9 mouse cellular contexts compared by ENCODE assay signal in genomic region chr1:181352367-181353199, GRCm38 (mm10). TPM values are rescaled to one million over a fixed set of nuclear protein-coding genes. Genes with fewer than 3 reads are reported as not detected.
DNase-seq lines count a peak whose midpoint lies in the region; ATAC-seq and TF ChIP-seq lines count a peak whose summit lies in the region.
"Had no signal": no experiment of that assay in that cellular context is flagged by ENCODE, and none has a peak within 500 bp of the region (broad histone marks: within the 10 kb centered on the region; RNA-seq: fewer than 3 reads in every experiment).

Gene Cnih3 (plus strand): TSS chr1:181352628.

- no peak within 1 kb of the TSS for H3K27ac ChIP-seq in ES-E14 (ENCODE audit: insufficient read depth, low read depth, low read length, poor library complexity, severe bottlenecking)
- no peak within 1 kb of the TSS for H3K27ac ChIP-seq in embryonic facial prominence, embryonic 15.5 days (replicated peaks)
- H3K27ac ChIP-seq in hindbrain, embryonic 10.5 days, result peak within 1 kb of the TSS; percentile 89

- H3K9ac ChIP-seq in ES-E14 (ENCODE audit: insufficient read depth, low read depth, low read length, poor library complexity, severe bottlenecking), result peak within 1 kb of the TSS; percentile 66
- H3K9ac ChIP-seq in embryonic facial prominence, embryonic 15.5 days, result peak within 1 kb of the TSS; percentile 18

- intact Hi-C loops in left cerebral cortex, postnatal 14 days (cut with DNase I), result no loop called here

- H3K27me3 ChIP-seq in embryonic facial prominence, embryonic 15.5 days, result peaks cover 55% of the 10 kb centered on the region
- peaks cover 73% of the 10 kb centered on the region for H3K27me3 ChIP-seq in hindbrain, embryonic 10.5 days (ENCODE audit: insufficient read depth, poor library complexity, severe bottlenecking)

- peaks cover 0 to 11% of the 10 kb centered on the region in 2 experiments; a peak in 2 of 4 replicates for H3K4me1 ChIP-seq in ES-E14 (ENCODE audit: control insufficient read depth in 2 of 2, insufficient read depth in 2 of 2, low read length in 2 of 2, poor library complexity in 1 of 2)
- H3K4me1 ChIP-seq in embryonic facial prominence, embryonic 15.5 days, result peaks cover 16% of the 10 kb centered on the region
- peaks cover 24% of the 10 kb centered on the region for H3K4me1 ChIP-seq in hindbrain, embryonic 10.5 days (replicated peaks)

- no peaks in the 10 kb centered on the region for H3K9me3 ChIP-seq in ES-E14 (ENCODE audit: control insufficient read depth, insufficient read depth, low read depth, low read length)
- H3K9me3 ChIP-seq in embryonic facial prominence, embryonic 15.5 days (replicated peaks), result no peaks in the 10 kb centered on the region
- no peaks in the 10 kb centered on the region for H3K9me3 ChIP-seq in hindbrain, embryonic 10.5 days

- peak; percentile 63 for ATAC-seq in embryonic facial prominence, embryonic 15.5 days (ENCODE audit: insufficient number of reproducible peaks, low FRiP score, low TSS enrichment, low read depth)
- peak; percentile 29 for ATAC-seq in megakaryocyte, adult 5-6 weeks (ENCODE audit: poor library complexity, severe bottlenecking)

- H3K4me2 ChIP-seq in embryonic facial prominence, embryonic 15.5 days (replicated peaks), result peak within 1 kb of the TSS; percentile 90

- no peaks in the 10 kb centered on the region for H3K36me3 ChIP-seq in ES-E14 (ENCODE audit: control insufficient read depth, insufficient read depth, low read length, poor library complexity, severe bottlenecking)
- no peaks in the 10 kb centered on the region for H3K36me3 ChIP-seq in embryonic facial prominence, embryonic 15.5 days
- no peaks in the 10 kb centered on the region for H3K36me3 ChIP-seq in hindbrain, embryonic 10.5 days

- peak within 1 kb of the TSS; percentile 54 to 76 for H3K4me3 ChIP-seq in ES-E14 (ENCODE audit: insufficient read depth in 1 of 2, low read depth in 1 of 2, low read length in 2 of 2, poor library complexity in 1 of 2, severe bottlenecking in 1 of 2)
- H3K4me3 ChIP-seq in embryonic facial prominence, embryonic 15.5 days (replicated peaks), result peak within 1 kb of the TSS; percentile 45
- H3K4me3 ChIP-seq in hindbrain, embryonic 10.5 days, result peak within 1 kb of the TSS; percentile 70
- H3K4me3 ChIP-seq: erythroblast, embryonic 14.5 days had no signal

- peak; percentile 5 to 16 for DNase-seq in B cell, adult 2 months
- DNase-seq in ES-E14 (ENCODE audit: low read depth, low spot score), result peak; percentile 43
- DNase-seq in hindbrain, embryonic 10.5 days (ENCODE audit: low spot score), result peak; percentile 76
- peak; percentile 46 to 69 for DNase-seq in left cerebral cortex, postnatal 14 days (ENCODE audit: low spot score in 2 of 2)
- peak; percentile 77 for DNase-seq in right cerebral cortex, postnatal 25 days
- no peak for DNase-seq in spleen, postnatal 10 days (ENCODE audit: low spot score in 2 of 2)

- under 1% methylated on average over 76 of the region's 78 CpGs for WGBS in embryonic facial prominence, embryonic 15.5 days
- under 1% methylated on average over 78 of the region's 78 CpGs for WGBS in hindbrain, embryonic 10.5 days

- in situ Hi-C loops in ES-E14 (cut with MboI; ENCODE audit: low sequenced_read_pairs in 2 of 2, unreplicated experiment in 2 of 2), result no loop called here

TF ChIP-seq in ES-E14, 5 proteins besides CTCF, POLR2A, EP300 and RAD21:
- TF ChIP-seq MAFK (IDR thresholded peaks at IDR 0.05; ENCODE audit: insufficient read depth, low read depth, low read length) (no peak), HCFC1 (IDR thresholded peaks at IDR 0.05; ENCODE audit: borderline replicate concordance, insufficient read depth, low read length) (no peak), CHD2 (IDR thresholded peaks at IDR 0.05; ENCODE audit: low read depth, low read length) (no peak), ZNF384 (IDR thresholded peaks at IDR 0.05; ENCODE audit: low read depth, low read length) (no peak), ZC3H11A (IDR thresholded peaks at IDR 0.05; ENCODE audit: borderline replicate concordance, low read depth, low read length) (no peak)

RNA-seq across cellular contexts. Expression of gene Cnih3, which starts in this region (rescaled TPM):
- total RNA-seq in ES-E14 (2012; rRNA removed), result 0.22 and 0.37 TPM in 2 replicates
- polyA plus RNA-seq in embryonic facial prominence, embryonic 15.5 days (2015; fragmentation: Nextera tagmentation; extraction: Ambion mirVana), result 1.8 and 2.3 TPM in 2 replicates
- 0.77 and 1.2 TPM in 2 replicates for polyA plus RNA-seq in hindbrain, embryonic 10.5 days (2016; fragmentation: Nextera tagmentation; extraction: Ambion mirVana)
- 10 to 100 TPM; 72.5 to 76.0 TPM for total RNA-seq in left cerebral cortex, postnatal 14 days (2021)
- not detected in 2 replicates for total RNA-seq in megakaryocyte, adult 5-6 weeks (2015)
- total RNA-seq in megakaryocyte, adult 5-6 weeks (2017), result not detected in 2 replicates
- polyA plus RNA-seq: erythroblast, embryonic 14.5 days had no signal

Comparison
In these comparisons a context has a peak if more than half of its experiments do, and no peak if none do; other contexts are left out.
1. RNA of gene Cnih3 (total RNA-seq): 72.5 to 76.0 TPM in left cerebral cortex, postnatal 14 days; 0.22 to 0.37 TPM in ES-E14 and not detected in megakaryocyte, adult 5-6 weeks; every median in the first group is over 10 times any median in the second.
2. Peak in DNase-seq, H3K4me3 ChIP-seq and H3K9ac ChIP-seq in ES-E14; RNA of the gene not detected or under 1 TPM.
3. Peak in ATAC-seq in megakaryocyte, adult 5-6 weeks; RNA of the gene not detected or under 1 TPM.
4. DNase-seq: peak in B cell, adult 2 months (2 of 2), hindbrain, embryonic 10.5 days (single experiment), left cerebral cortex, postnatal 14 days (2 of 2) and right cerebral cortex, postnatal 25 days (single experiment); none in spleen, postnatal 10 days (0 of 2).
5. Peak in every context shown above with its lines, with median percentiles within 50 percentile points of each other: H3K4me3 ChIP-seq.